Mouse (Mus musculus) heart, embryonic 12.5 days (tissue): ENCODE measurements around the gene Rbms3. TPM values are rescaled to one million over a fixed set of nuclear protein-coding genes. Genes with fewer than 3 reads are reported as not detected.

Source experiments
- ATAC-seq: fragments of 200-750 bp; cut with Nextera tagmentation; 2 replicates; pipeline ENCODE4 v1.8.0; 2017; ENCODE audit warnings: moderate TSS enrichment, moderate library complexity; ENCODE audit not compliant: insufficient number of reproducible peaks, low FRiP score
- H3K27ac ChIP-seq: fragments of 300-500 bp; sonication (generic); 2 replicates; pipeline ENCODE4 v1.5.1; 2016; ENCODE audit warnings: mild to moderate bottlenecking, moderate library complexity; ENCODE audit not compliant: poor library complexity, severe bottlenecking
- H3K27me3 ChIP-seq: fragments of 300-500 bp; sonication (generic); replicated peaks from 2 replicates; pipeline ENCODE4 v1.6.1; 2016; ENCODE audit warnings: mild to moderate bottlenecking, moderate library complexity
- H3K36me3 ChIP-seq: fragments of 300-500 bp; sonication (generic); 2 replicates; pipeline ENCODE4 v1.6.1; 2016; ENCODE audit warnings: mild to moderate bottlenecking, moderate library complexity
- H3K4me1 ChIP-seq: fragments of 300-500 bp; sonication (generic); replicated peaks from 2 replicates; pipeline ENCODE4 v1.6.1; 2016; ENCODE audit warnings: mild to moderate bottlenecking
- H3K4me2 ChIP-seq: fragments of 300-500 bp; sonication (generic); 2 replicates; pipeline ENCODE4 v1.6.1; 2016; ENCODE audit warnings: mild to moderate bottlenecking, moderate library complexity
- H3K4me3 ChIP-seq: fragments of 300-500 bp; sonication (generic); 2 replicates; pipeline ENCODE4 v1.5.1; 2016; ENCODE audit warnings: mild to moderate bottlenecking
- H3K9ac ChIP-seq: fragments of 300-500 bp; sonication (generic); 2 replicates; pipeline ENCODE4 v1.6.1; 2016; ENCODE audit warnings: mild to moderate bottlenecking, moderate library complexity
- H3K9me3 ChIP-seq: fragments of 300-500 bp; sonication (generic); replicated peaks from 2 replicates; pipeline ENCODE4 v1.6.1; 2016; ENCODE audit warnings: mild to moderate bottlenecking, moderate library complexity
- WGBS: fragments of 180-500 bp; shearing (Covaris S2); methylation state at CpG from one replicate; pipeline ENCODE4 v1.1.7; 2016; 5-methylcytosine and 5-hydroxymethylcytosine counted together
- polyA plus RNA-seq: library from polyadenylated mRNA; unstranded; fragments of >200 nt; fragmentation: Nextera tagmentation; extraction: Ambion mirVana; gene quantifications from 2 replicates; pipeline ENCODE4 v1.2.1, GENCODE M21; 2016

Rbms3 gene
- polyA plus RNA-seq, 1 experiment from 2014 or later = 42.2 TPM

DNA sequence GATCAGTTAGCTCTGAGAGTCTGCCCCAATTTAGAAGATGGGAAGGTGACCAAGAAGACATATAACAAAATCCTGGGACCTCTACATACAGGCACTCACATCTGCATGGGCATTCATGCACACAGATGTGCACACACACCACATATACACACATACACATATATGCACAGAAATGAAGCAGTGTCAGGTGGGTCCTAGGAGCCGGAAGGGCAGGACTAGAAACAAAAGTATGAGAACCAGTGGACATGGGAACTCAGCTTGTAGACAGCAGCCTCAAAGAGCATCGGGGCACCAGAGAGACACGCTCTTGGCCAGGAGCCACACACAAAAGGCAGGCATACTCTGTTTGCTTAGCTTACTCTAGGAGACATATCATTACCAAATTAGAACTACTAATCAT lies 310.4 kb downstream of the Rbms3 start:
- Histone ChIP-seq H3K36me3 (no peaks in the 10 kb centered on the region), H3K4me3 (no peak overlapping the region), H3K27me3 (no peaks in the 10 kb centered on the region), H3K4me1 (no peaks in the 10 kb centered on the region), H3K4me2 (no peak overlapping the region), H3K9me3 (no peaks in the 10 kb centered on the region; the same call in 1 of the 2 replicates), H3K9ac (no peak overlapping the region), H3K27ac (no peak overlapping the region)
- WGBS = 71% methylated on average over 3 of the region's 3 CpGs
- no peak for ATAC-seq

DNA sequence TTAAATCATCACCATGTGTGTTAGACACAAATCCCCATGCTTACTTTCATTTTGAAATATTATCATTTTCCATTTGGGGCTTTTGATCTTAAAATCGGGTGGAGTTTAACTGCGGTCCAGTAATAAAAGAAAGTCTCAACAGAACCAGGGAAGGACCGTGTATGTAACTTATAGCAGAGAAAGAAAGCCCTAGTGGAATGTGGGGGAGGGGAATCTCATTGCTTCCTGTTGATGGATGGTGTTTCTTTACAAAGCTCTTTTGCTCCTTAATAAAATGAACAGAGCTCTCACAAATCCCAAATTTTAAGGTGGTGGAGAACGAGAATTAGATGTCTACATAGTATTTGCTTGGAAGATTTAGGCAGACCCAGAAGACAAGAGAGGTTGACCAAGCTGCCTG lies 311.3 kb downstream of the Rbms3 start:
- H3K4me2 ChIP-seq = no peak overlapping the region
- no peaks in the 10 kb centered on the region; the same call in 1 of the 2 replicates for H3K9me3 ChIP-seq
- H3K4me3 ChIP-seq = no peak overlapping the region
- H3K36me3 ChIP-seq = no peaks in the 10 kb centered on the region
- no peaks in the 10 kb centered on the region for H3K27me3 ChIP-seq
- no peak for ATAC-seq
- 67% methylated on average over 4 of the region's 4 CpGs for WGBS
- H3K4me1 ChIP-seq = no peaks in the 10 kb centered on the region
- no peak overlapping the region for H3K27ac ChIP-seq
- H3K9ac ChIP-seq = no peak overlapping the region

- H3K4me3 ChIP-seq = no peak overlapping the region
- H3K4me2 ChIP-seq = no peak overlapping the region
- H3K27ac ChIP-seq = no peak overlapping the region
- no peak for ATAC-seq
- no peak overlapping the region for H3K9ac ChIP-seq
- no peaks in the 10 kb centered on the region for H3K27me3 ChIP-seq
- H3K4me1 ChIP-seq = no peaks in the 10 kb centered on the region
- no peaks in the 10 kb centered on the region; the same call in 1 of the 2 replicates for H3K9me3 ChIP-seq
- WGBS = 83% methylated on average over 7 of the region's 7 CpGs
- H3K36me3 ChIP-seq = no peaks in the 10 kb centered on the region
These were observed 312.5 kb downstream of the Rbms3 start for GRCm38 (mm10) chr9:117317251-117317650.

DNA sequence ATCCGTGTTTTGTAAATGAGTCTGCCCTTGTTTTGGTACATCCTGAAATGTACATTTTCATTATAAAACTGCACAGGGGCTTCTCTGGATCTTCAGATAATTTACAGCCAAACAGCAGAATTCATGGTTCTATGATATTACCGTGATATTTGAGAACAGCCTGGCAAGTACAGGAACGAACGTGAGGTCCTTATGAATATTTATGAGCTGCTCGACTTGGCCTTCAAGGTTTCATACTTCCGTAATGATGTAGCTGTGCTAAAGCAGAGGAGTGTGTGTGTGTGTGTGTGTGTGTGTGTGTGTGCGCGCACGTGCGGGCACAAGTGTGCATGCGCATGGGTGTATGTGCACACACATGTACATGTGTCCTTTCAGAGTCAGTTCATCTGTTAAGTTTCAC lies 316.1 kb downstream of the Rbms3 start:
- Histone ChIP-seq H3K27me3 (no peaks in the 10 kb centered on the region), H3K9ac (no peak overlapping the region), H3K27ac (no peak overlapping the region), H3K4me2 (no peak overlapping the region), H3K36me3 (no peaks in the 10 kb centered on the region), H3K4me3 (no peak overlapping the region), H3K9me3 (peaks cover 5% of the 10 kb centered on the region), H3K4me1 (no peaks in the 10 kb centered on the region)
- no peak for ATAC-seq
- WGBS = 85% methylated on average over 11 of the region's 11 CpGs

DNA sequence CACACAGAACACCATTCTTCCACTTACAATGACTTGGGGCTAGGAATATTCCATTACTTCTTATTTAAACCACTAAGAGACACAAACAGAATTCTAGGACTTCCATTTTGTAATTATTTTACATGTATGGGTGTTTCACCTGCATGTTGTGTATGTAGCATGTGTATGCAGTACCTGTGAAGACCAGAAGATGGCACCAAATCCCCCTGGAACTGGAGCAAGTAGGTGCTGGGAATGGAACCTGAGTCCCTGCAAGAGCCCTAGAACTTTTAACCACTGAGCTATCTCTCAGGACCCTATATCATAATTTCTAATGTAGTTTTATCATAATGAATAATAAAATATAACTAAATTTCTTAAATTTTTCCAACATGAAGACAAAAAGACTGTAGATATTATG lies 319.9 kb downstream of the Rbms3 start:
- no peaks in the 10 kb centered on the region for H3K36me3 ChIP-seq
- ATAC-seq = no peak
- H3K9me3 ChIP-seq = peaks cover 5% of the 10 kb centered on the region; the same call in 1 of the 2 replicates
- no peaks in the 10 kb centered on the region for H3K27me3 ChIP-seq
- no peak overlapping the region for H3K9ac ChIP-seq
- H3K27ac ChIP-seq = no peak overlapping the region
- no peaks in the 10 kb centered on the region for H3K4me1 ChIP-seq
- no peak overlapping the region for H3K4me3 ChIP-seq
- no peak overlapping the region for H3K4me2 ChIP-seq

- no peaks in the 10 kb centered on the region for H3K27me3 ChIP-seq
- ATAC-seq = no peak
- no peak overlapping the region for H3K27ac ChIP-seq
- H3K4me2 ChIP-seq = no peak overlapping the region
- 76% methylated on average over 7 of the region's 7 CpGs for WGBS
- no peak overlapping the region for H3K4me3 ChIP-seq
- H3K4me1 ChIP-seq = no peaks in the 10 kb centered on the region
- H3K9me3 ChIP-seq = no peaks in the 10 kb centered on the region
- H3K36me3 ChIP-seq = no peaks in the 10 kb centered on the region
- no peak overlapping the region for H3K9ac ChIP-seq
These were observed 330.7 kb downstream of the Rbms3 start for GRCm38 (mm10) chr9:117298991-117299390.

GRCm38 (mm10) chr9:117297662-117298531 lies 331.8 kb downstream of the Rbms3 start:
- no peak overlapping the region for H3K9ac ChIP-seq
- H3K36me3 ChIP-seq = no peaks in the 10 kb centered on the region
- WGBS = 49% methylated on average over 15 of the region's 15 CpGs
- H3K9me3 ChIP-seq = no peaks in the 10 kb centered on the region
- no peaks in the 10 kb centered on the region for H3K4me1 ChIP-seq
- no peak for ATAC-seq
- H3K4me2 ChIP-seq = no peak overlapping the region
- no peaks in the 10 kb centered on the region for H3K27me3 ChIP-seq
- no peak overlapping the region for H3K4me3 ChIP-seq
- no peak overlapping the region for H3K27ac ChIP-seq

DNA sequence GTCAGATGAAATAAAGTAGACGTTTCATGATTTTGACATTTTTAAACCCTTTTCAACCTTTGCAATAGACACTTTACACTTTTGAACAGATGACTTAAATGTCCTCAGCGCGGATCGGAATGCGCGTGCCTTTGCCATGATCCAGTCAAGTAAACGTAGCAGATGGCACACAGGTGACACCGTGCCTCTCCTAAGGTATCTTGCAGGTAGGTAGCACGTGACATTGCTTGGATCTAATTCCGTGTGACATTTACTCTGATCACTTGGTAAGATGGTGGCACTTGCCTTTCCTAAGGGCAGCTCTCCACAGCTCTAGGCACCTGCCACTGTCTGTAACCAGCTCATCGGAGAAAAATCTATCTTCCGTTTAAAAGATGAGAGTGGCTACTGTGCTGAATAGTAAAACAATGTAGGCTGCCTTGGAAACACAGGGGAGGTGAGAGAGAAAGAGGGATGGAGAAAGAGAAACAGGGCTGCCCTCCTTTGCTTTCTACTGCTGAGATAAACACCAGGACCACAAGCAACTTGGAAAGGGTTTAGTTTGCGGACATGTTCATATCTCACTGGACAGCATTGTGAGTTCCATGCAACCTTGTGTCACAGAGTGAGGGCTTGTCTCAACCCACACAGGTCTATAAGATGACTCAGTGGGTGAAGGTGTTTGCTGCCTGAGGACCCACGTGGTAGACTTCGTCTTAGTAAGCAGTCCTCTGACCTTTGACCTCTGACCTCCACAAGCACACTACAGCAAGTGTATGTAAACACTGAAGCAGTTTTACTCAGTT lies 338.5 kb downstream of the Rbms3 start:
- no peaks in the 10 kb centered on the region for H3K27me3 ChIP-seq
- H3K27ac ChIP-seq = no peak overlapping the region
- no peak overlapping the region for H3K9ac ChIP-seq
- no peaks in the 10 kb centered on the region for H3K36me3 ChIP-seq
- 76% methylated on average over 15 of the region's 15 CpGs for WGBS
- no peak overlapping the region for H3K4me2 ChIP-seq
- no peaks in the 10 kb centered on the region for H3K9me3 ChIP-seq
- ATAC-seq = no peak
- no peak overlapping the region for H3K4me3 ChIP-seq
- no peaks in the 10 kb centered on the region for H3K4me1 ChIP-seq

DNA sequence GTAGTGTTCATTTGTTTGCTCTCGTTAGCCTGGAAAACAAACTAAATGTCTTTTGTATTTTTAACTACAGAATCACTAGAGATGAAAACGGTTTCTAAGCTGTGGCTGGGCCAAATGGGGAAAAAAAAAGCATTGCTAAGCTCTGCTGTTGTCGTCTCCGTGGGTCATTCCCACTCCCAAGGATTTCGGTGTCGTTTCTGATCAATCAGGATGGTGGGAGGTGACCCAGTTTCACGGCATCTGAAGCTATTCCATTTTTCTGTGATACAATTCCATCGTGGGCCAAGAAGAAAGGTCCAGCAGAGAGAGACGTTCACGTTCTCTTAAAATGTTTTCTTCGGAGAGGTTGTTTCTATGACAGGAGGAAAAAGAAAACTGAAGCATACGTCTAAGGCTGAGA lies 354.9 kb downstream of the Rbms3 start:
- Histone ChIP-seq H3K9me3 (no peaks in the 10 kb centered on the region), H3K36me3 (no peaks in the 10 kb centered on the region), H3K27ac (no peak overlapping the region), H3K4me3 (no peak overlapping the region), H3K4me1 (no peaks in the 10 kb centered on the region), H3K27me3 (no peaks in the 10 kb centered on the region), H3K4me2 (no peak overlapping the region), H3K9ac (no peak overlapping the region)
- ATAC-seq = no peak
- WGBS = 79% methylated on average over 12 of the region's 12 CpGs

- ATAC-seq = no peak
- Histone ChIP-seq H3K4me1 (no peaks in the 10 kb centered on the region), H3K9me3 (no peaks in the 10 kb centered on the region), H3K9ac (no peak overlapping the region), H3K4me3 (no peak overlapping the region), H3K4me2 (no peak overlapping the region), H3K27me3 (no peaks in the 10 kb centered on the region), H3K27ac (no peak overlapping the region), H3K36me3 (no peaks in the 10 kb centered on the region)
- 72% methylated on average over 5 of the region's 5 CpGs for WGBS
These were observed 370.1 kb downstream of the Rbms3 start for GRCm38 (mm10) chr9:117259614-117260013.

GRCm38 (mm10) chr9:117253361-117253760 lies 376.4 kb downstream of the Rbms3 start:
- Histone ChIP-seq H3K4me3 (peak overlapping the region; percentile 70), H3K36me3 (no peaks in the 10 kb centered on the region), H3K27me3 (no peaks in the 10 kb centered on the region), H3K27ac (peak overlapping the region; percentile 57; the same call in 1 of the 2 replicates), H3K4me1 (peaks cover 21% of the 10 kb centered on the region), H3K4me2 (peak overlapping the region; percentile 75), H3K9ac (peak overlapping the region; percentile 64; the same call in 1 of the 2 replicates), H3K9me3 (no peaks in the 10 kb centered on the region)
- WGBS = 16% methylated on average over 11 of the region's 11 CpGs
- no peak for ATAC-seq
